Mouse (Mus musculus): ENCODE measurements around the gene Olfml2b. TPM values are rescaled to one million over a fixed set of nuclear protein-coding genes. Genes with fewer than 3 reads are reported as not detected.

The Olfml2b gene
- 28.7 and 35.2 TPM in 2 replicates for polyA plus RNA-seq (2015; fragmentation: Nextera tagmentation; extraction: Ambion mirVana)

DNA sequence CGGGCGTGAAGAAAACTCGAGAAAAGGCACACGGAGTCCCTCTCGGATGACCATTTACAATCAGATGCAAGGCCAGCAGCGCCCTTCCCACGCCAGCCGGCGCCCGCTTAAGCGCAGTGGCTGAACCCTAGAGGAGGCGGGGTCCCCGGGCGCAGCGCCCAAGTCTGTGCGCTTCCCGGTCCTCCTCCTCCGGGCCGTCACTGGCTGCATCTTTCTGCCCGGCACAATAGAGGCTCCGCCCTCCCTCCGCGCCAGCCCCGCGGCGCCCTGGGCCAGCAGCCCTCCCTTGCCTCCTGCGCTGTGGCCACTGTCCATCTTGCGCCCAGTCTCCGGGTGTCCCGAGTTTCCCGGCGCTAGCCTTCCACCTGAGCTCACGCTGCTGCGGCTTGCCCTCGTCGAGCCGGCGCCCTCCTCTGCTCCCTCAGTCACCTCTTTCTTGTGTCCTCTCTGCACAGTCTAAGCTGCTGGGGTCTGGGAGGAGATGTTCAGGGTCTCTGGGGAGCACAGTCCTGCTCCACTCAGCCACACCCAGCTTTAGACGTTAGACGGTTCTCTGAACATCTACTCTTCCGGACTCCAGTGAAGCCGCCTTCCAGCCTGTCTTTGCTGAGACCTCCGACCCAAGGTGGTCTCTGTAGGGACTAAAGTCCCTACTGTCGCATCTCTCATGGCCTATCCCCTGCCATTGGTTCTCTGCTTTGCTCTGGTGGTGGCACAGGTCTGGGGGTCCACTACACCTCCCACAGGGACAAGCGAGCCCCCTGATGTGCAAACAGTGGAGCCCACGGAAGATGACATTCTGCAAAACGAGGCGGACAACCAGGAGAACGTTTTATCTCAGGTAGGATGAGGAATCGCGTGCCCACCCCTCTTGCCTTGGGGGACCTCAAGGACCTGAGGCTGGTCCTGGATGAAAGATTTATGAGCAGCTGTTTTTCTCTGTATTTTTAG is at the start of gene Olfml2b:
Olfml2b (plus strand) TSS at position 278 of the 951 bp plus-strand sequence.
- Histone ChIP-seq H3K4me2 (peak within 1 kb of the TSS; percentile 87), H3K36me3 (0 out of 2 replicates have a peak, but pooled peaks cover 7% of the 10 kb centered on the region), H3K9ac (peak within 1 kb of the TSS; percentile 63), H3K27ac (peak within 1 kb of the TSS; percentile 80), H3K4me1 (replicated peaks) (peaks cover 44% of the 10 kb centered on the region), H3K9me3 (replicated peaks) (no peaks in the 10 kb centered on the region), H3K4me3 (peak within 1 kb of the TSS; percentile 72), H3K27me3 (no peaks in the 10 kb centered on the region)
- 10% methylated on average over 50 of the region's 51 CpGs for WGBS
- ATAC-seq (replicated peaks; ENCODE audit: insufficient number of reproducible peaks, insufficient read depth, low FRiP score, low read depth), result peak; percentile 96

GRCm38 (mm10) chr1:170594575-170594974 is 49.8 kb upstream of the Olfml2b start:
- H3K4me3 ChIP-seq, result no peak overlapping the region
- H3K27me3 ChIP-seq, result no peaks in the 10 kb centered on the region
- H3K9me3 ChIP-seq (replicated peaks), result no peaks in the 10 kb centered on the region
- H3K4me2 ChIP-seq, result no peak overlapping the region
- no peaks in the 10 kb centered on the region for H3K4me1 ChIP-seq (replicated peaks)
- no peaks in the 10 kb centered on the region for H3K36me3 ChIP-seq
- no peak overlapping the region for H3K27ac ChIP-seq
- no peak for ATAC-seq (replicated peaks; ENCODE audit: insufficient number of reproducible peaks, insufficient read depth, low FRiP score, low read depth)
- no peak overlapping the region for H3K9ac ChIP-seq
- WGBS, result 95% methylated on average over 7 of the region's 7 CpGs

- Histone ChIP-seq H3K4me2 (0 out of 2 replicates have a peak overlapping the region, but pooled peaks have one; percentile 14), H3K27me3 (no peaks in the 10 kb centered on the region), H3K4me1 (replicated peaks) (peaks cover 22% of the 10 kb centered on the region), H3K4me3 (no peak overlapping the region), H3K9ac (no peak overlapping the region), H3K36me3 (no peaks in the 10 kb centered on the region), H3K27ac (peak overlapping the region; percentile 62), H3K9me3 (replicated peaks) (no peaks in the 10 kb centered on the region)
- peak; percentile 56; the same call in 1 of the 2 replicates for ATAC-seq (replicated peaks; ENCODE audit: insufficient number of reproducible peaks, insufficient read depth, low FRiP score, low read depth)
- 38% methylated on average over 21 of the region's 21 CpGs for WGBS
Observed at GRCm38 (mm10) chr1:170605228-170606001, 38.9 kb upstream of the Olfml2b start.

DNA sequence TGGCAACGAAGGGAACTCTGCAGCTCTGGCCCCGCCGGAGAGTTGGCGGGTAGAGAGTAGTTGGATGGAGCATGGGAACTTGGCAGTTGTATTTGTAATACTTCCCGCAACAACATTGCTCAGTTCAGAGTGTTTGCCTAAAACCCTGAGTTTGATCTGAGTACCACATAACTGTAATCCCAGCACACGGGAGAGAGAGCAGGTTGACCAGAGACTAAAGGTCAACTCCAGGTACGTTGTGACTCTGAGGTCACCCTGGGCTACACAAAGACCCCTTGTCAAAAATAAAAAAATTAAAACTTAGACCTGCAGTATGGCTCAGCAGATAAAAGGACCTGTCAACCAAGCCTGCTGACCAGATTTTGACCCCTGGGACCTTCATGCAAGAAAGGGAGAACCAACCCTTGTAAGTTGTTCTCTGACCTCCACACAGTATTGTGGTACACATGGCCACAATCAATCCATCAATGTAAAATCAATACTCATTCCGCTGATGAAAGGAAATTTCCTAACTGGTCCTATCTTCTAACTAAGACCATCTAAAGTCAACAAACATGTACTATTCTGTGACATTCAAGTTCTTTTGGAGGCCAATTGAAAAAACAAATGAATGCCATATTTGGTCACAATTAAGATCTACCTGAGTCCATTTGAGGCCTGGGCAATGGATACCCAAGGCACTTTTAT is 37.0 kb upstream of the Olfml2b start:
- H3K27ac ChIP-seq, result no peak overlapping the region
- WGBS, result 92% methylated on average over 8 of the region's 8 CpGs
- peaks cover 23% of the 10 kb centered on the region for H3K4me1 ChIP-seq (replicated peaks)
- no peak for ATAC-seq (replicated peaks; ENCODE audit: insufficient number of reproducible peaks, insufficient read depth, low FRiP score, low read depth)
- no peak overlapping the region for H3K4me3 ChIP-seq
- H3K9ac ChIP-seq, result no peak overlapping the region
- no peak overlapping the region for H3K4me2 ChIP-seq
- H3K27me3 ChIP-seq, result no peaks in the 10 kb centered on the region
- no peaks in the 10 kb centered on the region for H3K9me3 ChIP-seq (replicated peaks)
- no peaks in the 10 kb centered on the region for H3K36me3 ChIP-seq

DNA sequence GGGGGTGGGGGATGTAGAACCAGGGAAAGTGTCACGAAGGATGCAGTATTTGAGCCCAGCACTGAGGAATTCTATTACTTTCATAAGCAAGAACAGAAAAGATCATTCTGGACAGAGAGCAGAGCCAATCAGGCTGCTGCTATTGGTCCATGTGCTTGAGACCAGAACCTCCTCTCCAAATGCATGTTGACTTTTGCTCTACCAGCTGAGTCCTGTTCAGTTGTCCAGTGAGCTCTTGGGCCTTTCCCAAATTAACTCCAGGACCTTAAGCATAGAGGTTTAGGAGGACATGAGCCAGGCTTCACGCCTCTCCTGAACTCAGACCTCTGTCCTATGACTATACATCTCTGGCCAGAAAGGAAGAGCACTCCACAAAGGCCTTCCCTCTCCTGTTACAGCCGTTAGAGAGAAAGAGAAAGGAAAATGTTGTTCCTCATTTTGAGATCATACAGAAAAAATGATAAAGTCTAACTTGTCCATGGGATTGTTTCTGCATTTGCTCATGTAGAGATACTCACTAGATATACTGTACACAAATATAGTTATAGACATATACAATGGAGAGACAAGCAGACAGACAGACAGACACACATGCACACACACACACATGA is 35.8 kb upstream of the Olfml2b start:
- no peaks in the 10 kb centered on the region for H3K36me3 ChIP-seq

GRCm38 (mm10) chr1:170609872-170610271 is 34.5 kb upstream of the Olfml2b start:
- no peak overlapping the region for H3K4me3 ChIP-seq
- no peak overlapping the region for H3K4me2 ChIP-seq
- no peak overlapping the region for H3K9ac ChIP-seq
- H3K27me3 ChIP-seq, result no peaks in the 10 kb centered on the region
- H3K9me3 ChIP-seq (replicated peaks), result no peaks in the 10 kb centered on the region
- peaks cover 21% of the 10 kb centered on the region for H3K4me1 ChIP-seq (replicated peaks)
- ATAC-seq (replicated peaks; ENCODE audit: insufficient number of reproducible peaks, insufficient read depth, low FRiP score, low read depth), result no peak
- WGBS, result 52% methylated on average over 7 of the region's 7 CpGs
- H3K36me3 ChIP-seq, result no peaks in the 10 kb centered on the region
- no peak overlapping the region for H3K27ac ChIP-seq

More for the DNA sequence above, 35.8 kb upstream of the Olfml2b start:
- 66% methylated on average over 3 of the region's 3 CpGs for WGBS
- no peak for ATAC-seq (replicated peaks; ENCODE audit: insufficient number of reproducible peaks, insufficient read depth, low FRiP score, low read depth)
- no peak overlapping the region for H3K9ac ChIP-seq
- no peaks in the 10 kb centered on the region for H3K9me3 ChIP-seq (replicated peaks)
- H3K4me2 ChIP-seq, result no peak overlapping the region
- no peaks in the 10 kb centered on the region for H3K27me3 ChIP-seq
- no peak overlapping the region for H3K27ac ChIP-seq
- H3K4me1 ChIP-seq (replicated peaks), result peaks cover 26% of the 10 kb centered on the region
- H3K4me3 ChIP-seq, result no peak overlapping the region

- ATAC-seq (replicated peaks; ENCODE audit: insufficient number of reproducible peaks, insufficient read depth, low FRiP score, low read depth), result no peak
- WGBS, result 54% methylated on average over 3 of the region's 3 CpGs
- Histone ChIP-seq H3K27me3 (no peaks in the 10 kb centered on the region), H3K4me3 (no peak overlapping the region), H3K4me2 (no peak overlapping the region), H3K36me3 (no peaks in the 10 kb centered on the region), H3K9ac (no peak overlapping the region), H3K4me1 (replicated peaks) (peaks cover 17% of the 10 kb centered on the region), H3K9me3 (replicated peaks) (no peaks in the 10 kb centered on the region), H3K27ac (no peak overlapping the region)
Observed at GRCm38 (mm10) chr1:170610289-170610688, 34.0 kb upstream of the Olfml2b start.

DNA sequence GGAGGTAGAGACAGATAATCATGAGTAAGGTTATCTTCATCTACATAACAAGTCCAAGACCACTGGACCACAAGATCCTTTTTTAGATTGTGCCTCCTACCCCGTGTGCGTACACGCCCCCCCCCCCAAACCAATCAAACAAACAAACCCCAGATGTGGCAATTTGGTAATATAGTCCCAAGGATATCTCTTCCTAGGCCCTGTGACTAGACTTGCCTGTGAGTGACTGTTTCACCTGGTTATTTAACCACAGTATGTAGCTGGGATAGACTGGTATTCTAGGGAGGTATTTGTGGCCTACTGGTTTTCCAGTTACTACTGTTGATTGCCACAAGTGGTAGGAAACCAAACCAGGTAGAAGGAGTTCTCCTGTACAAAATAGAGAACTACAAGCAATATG is 33.6 kb upstream of the Olfml2b start:
- no peak overlapping the region for H3K4me2 ChIP-seq
- peaks cover 13% of the 10 kb centered on the region for H3K4me1 ChIP-seq (replicated peaks)
- WGBS, result 90% methylated on average over 3 of the region's 3 CpGs
- no peak overlapping the region for H3K4me3 ChIP-seq
- H3K9ac ChIP-seq, result no peak overlapping the region
- no peak overlapping the region for H3K27ac ChIP-seq
- no peaks in the 10 kb centered on the region for H3K9me3 ChIP-seq (replicated peaks)
- H3K36me3 ChIP-seq, result no peaks in the 10 kb centered on the region
- no peaks in the 10 kb centered on the region for H3K27me3 ChIP-seq
- ATAC-seq (replicated peaks; ENCODE audit: insufficient number of reproducible peaks, insufficient read depth, low FRiP score, low read depth), result no peak

- no peaks in the 10 kb centered on the region for H3K36me3 ChIP-seq
- no peak overlapping the region for H3K9ac ChIP-seq
- H3K9me3 ChIP-seq (replicated peaks), result no peaks in the 10 kb centered on the region
- WGBS, result 91% methylated on average over 3 of the region's 3 CpGs
- no peak for ATAC-seq (replicated peaks; ENCODE audit: insufficient number of reproducible peaks, insufficient read depth, low FRiP score, low read depth)
- H3K4me3 ChIP-seq, result no peak overlapping the region
- no peak overlapping the region for H3K27ac ChIP-seq
- H3K4me2 ChIP-seq, result no peak overlapping the region
- H3K4me1 ChIP-seq (replicated peaks), result peaks cover 9% of the 10 kb centered on the region; the same call in 1 of the 2 replicates
- no peaks in the 10 kb centered on the region for H3K27me3 ChIP-seq
Observed at GRCm38 (mm10) chr1:170611631-170612030, 32.7 kb upstream of the Olfml2b start.

DNA sequence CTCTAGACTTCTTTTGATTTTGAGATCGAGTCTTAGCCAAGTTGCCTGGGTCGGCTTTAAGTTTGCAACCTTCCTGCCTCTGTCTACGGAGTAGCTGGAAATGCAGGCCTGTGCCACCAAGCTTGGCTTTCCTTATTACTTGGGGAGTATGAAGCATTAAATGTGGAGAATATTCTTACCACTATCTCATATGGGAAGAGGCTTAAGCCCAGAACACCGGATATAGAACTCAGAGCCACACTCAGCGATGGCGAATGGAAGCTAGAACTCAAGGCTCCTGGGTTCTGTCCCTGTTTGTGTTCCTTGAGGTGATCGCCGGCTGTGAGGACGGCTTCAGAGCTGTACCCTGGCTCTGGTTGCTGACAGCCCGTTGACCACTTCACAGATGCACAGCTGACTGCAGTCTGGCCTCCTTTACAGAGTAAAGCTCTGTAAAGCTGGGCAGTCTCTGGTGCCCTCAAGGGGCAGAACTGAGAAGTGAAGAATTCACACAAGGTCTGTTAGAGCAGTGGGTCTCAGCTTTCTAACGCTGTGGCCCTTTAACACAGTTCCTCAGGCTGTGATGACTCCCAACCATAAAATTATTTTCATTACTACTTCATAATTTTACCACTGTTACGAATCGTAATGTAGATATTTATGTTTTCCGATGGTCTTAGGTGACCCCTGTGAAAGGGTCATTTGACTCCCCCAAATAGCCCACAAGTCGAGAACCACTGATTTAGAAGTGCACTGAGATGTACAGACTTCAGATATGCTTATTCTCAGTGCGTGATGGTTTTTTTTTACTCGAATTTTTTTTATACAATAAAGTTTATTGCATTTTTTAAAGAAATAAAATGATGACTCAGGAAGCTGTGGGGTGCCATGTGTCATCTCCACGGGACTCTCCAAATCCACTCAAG is 31.1 kb upstream of the Olfml2b start:
- peaks cover 9% of the 10 kb centered on the region; the same call in 1 of the 2 replicates for H3K4me1 ChIP-seq (replicated peaks)
- 52% methylated on average over 18 of the region's 18 CpGs for WGBS
- no peaks in the 10 kb centered on the region for H3K27me3 ChIP-seq

More for the DNA sequence above, 31.1 kb upstream of the Olfml2b start:
- ATAC-seq (replicated peaks; ENCODE audit: insufficient number of reproducible peaks, insufficient read depth, low FRiP score, low read depth), result peak; percentile 65; the same call in 1 of the 2 replicates
- H3K27ac ChIP-seq, result no peak overlapping the region
- H3K9ac ChIP-seq, result no peak overlapping the region
- 0 out of 2 replicates have a peak overlapping the region, but pooled peaks have one; percentile 15 for H3K4me2 ChIP-seq
- H3K4me3 ChIP-seq, result no peak overlapping the region
- H3K9me3 ChIP-seq (replicated peaks), result no peaks in the 10 kb centered on the region
- H3K36me3 ChIP-seq, result no peaks in the 10 kb centered on the region
